Mouse (Mus musculus) C2C12 (cell line): ENCODE results near the gene Glipr1l2. TPM values are rescaled to one million over a fixed set of nuclear protein-coding genes. Genes with fewer than 3 reads are reported as not detected.
"Not testable (repeated sequence)": the region's sequence is repeated elsewhere in the genome, so short reads cannot be mapped to it uniquely, and the experiment has no call there.

Experiments
- H3K27me3 ChIP-seq: one replicate; pipeline ENCODE4 v1.6.1; 2011; ENCODE audit not compliant: control insufficient read depth, insufficient read depth, insufficient read length
- H3K36me3 ChIP-seq: one replicate; pipeline ENCODE4 v1.6.1; 2011; ENCODE audit not compliant: control insufficient read depth, insufficient read depth
- H3K4me3 ChIP-seq: one replicate; pipeline ENCODE4 v1.5.1; 2011; ENCODE audit warnings: mild to moderate bottlenecking, control low read depth; ENCODE audit not compliant: poor library complexity, insufficient read depth, severe bottlenecking
- H3K79me2 ChIP-seq: one replicate; pipeline ENCODE4 v1.6.1; 2011; ENCODE audit not compliant: control insufficient read depth, insufficient read depth
- H3K79me3 ChIP-seq: one replicate; pipeline ENCODE4 v1.6.1; 2011; ENCODE audit warnings: low read depth, control low read depth
- H3ac ChIP-seq: one replicate; pipeline ENCODE3; 2011; ENCODE audit warnings: low read depth; ENCODE audit not compliant: control insufficient read depth, insufficient read length
- CEBPB ChIP-seq: IDR thresholded peaks from one replicate; pipeline ENCODE4 v1.6.1; 2011; ENCODE audit warnings: low read depth, mild to moderate bottlenecking, control low read depth, moderate library complexity
- CTCF ChIP-seq: IDR thresholded peaks from one replicate; pipeline ENCODE4 v1.5.1; 2011; ENCODE audit not compliant: control insufficient read depth, insufficient read depth, insufficient read length
- FOSL1 ChIP-seq: IDR thresholded peaks from one replicate; pipeline ENCODE4 v1.8.0; 2011; ENCODE audit warnings: mild to moderate bottlenecking, low read length; ENCODE audit not compliant: poor library complexity, insufficient read depth, severe bottlenecking
- MAX ChIP-seq: IDR thresholded peaks from one replicate; pipeline ENCODE4 v1.6.1; 2011; ENCODE audit warnings: mild to moderate bottlenecking, control low read depth
- MYOD1 ChIP-seq: IDR thresholded peaks from one replicate; pipeline ENCODE4 v1.6.1; 2011; ENCODE audit warnings: low read depth; ENCODE audit not compliant: control insufficient read depth, insufficient read length
- MYOG ChIP-seq: IDR thresholded peaks from one replicate; pipeline ENCODE4 v1.6.1; 2011; ENCODE audit not compliant: control insufficient read depth, insufficient read length; ENCODE audit errors: extremely low read depth
- USF1 ChIP-seq: IDR thresholded peaks from one replicate; pipeline ENCODE4 v1.6.1; 2011; ENCODE audit warnings: low read depth, mild to moderate bottlenecking, control low read depth, moderate library complexity
- polyA plus RNA-seq: library from polyadenylated mRNA; unstranded; fragments of >200 nt; fragmentation: generic; extraction: Trizol; gene quantifications from one replicate; pipeline ENCODE4 v1.2.1, GENCODE M21; 2012; ENCODE audit warnings: missing spikeins

The Glipr1l2 gene
- polyA plus RNA-seq, 1 experiment = not detected

GRCm38 (mm10) chr10:112080044-112080443, 3.1 kb upstream of the Glipr1l2 start:
- Histone ChIP-seq H3K27me3 (no peaks in the 10 kb centered on the region), H3ac (no peak overlapping the region), H3K79me2 (no peaks in the 10 kb centered on the region), H3K79me3 (no peaks in the 10 kb centered on the region), H3K36me3 (no peaks in the 10 kb centered on the region), H3K4me3 (no peak overlapping the region)
- TF ChIP-seq MAX (no peak), CEBPB (no peak), MYOD1 (no peak)

- not testable (repeated sequence) for H3K36me3 ChIP-seq, H3K79me2 ChIP-seq, H3K4me3 ChIP-seq, H3ac ChIP-seq, H3K27me3 ChIP-seq, H3K79me3 ChIP-seq
Measured at GRCm38 (mm10) chr10:112105785-112106184, 22.6 kb downstream of the Glipr1l2 start.

GRCm38 (mm10) chr10:112110401-112110800, 27.2 kb downstream of the Glipr1l2 start:
- no peak overlapping the region for H3K4me3 ChIP-seq
- TF ChIP-seq CTCF (no peak), MYOG (no peak), MYOD1 (no peak)
- H3K27me3 ChIP-seq = no peaks in the 10 kb centered on the region
- no peaks in the 10 kb centered on the region for H3K79me2 ChIP-seq
- H3ac ChIP-seq = no peak overlapping the region
- no peaks in the 10 kb centered on the region for H3K36me3 ChIP-seq
- H3K79me3 ChIP-seq = no peaks in the 10 kb centered on the region

- H3ac ChIP-seq, H3K36me3 ChIP-seq, H3K4me3 ChIP-seq, H3K27me3 ChIP-seq, H3K79me2 ChIP-seq, H3K79me3 ChIP-seq: not testable (repeated sequence)
Measured at GRCm38 (mm10) chr10:112125090-112125489, 41.9 kb downstream of the Glipr1l2 start.

GRCm38 (mm10) chr10:112127682-112128230, 44.6 kb downstream of the Glipr1l2 start:
- not testable (repeated sequence) for H3ac ChIP-seq, H3K36me3 ChIP-seq, H3K27me3 ChIP-seq, H3K4me3 ChIP-seq, H3K79me3 ChIP-seq, H3K79me2 ChIP-seq

- TF ChIP-seq USF1 (no peak), MYOG (no peak), MYOD1 (no peak), CEBPB (no peak), MAX (no peak), CTCF (no peak), FOSL1 (no peak)
- Histone ChIP-seq H3K36me3 (no peaks in the 10 kb centered on the region), H3K27me3 (no peaks in the 10 kb centered on the region), H3K79me3 (no peaks in the 10 kb centered on the region), H3K4me3 (no peak overlapping the region), H3K79me2 (no peaks in the 10 kb centered on the region), H3ac (no peak overlapping the region)
Measured at GRCm38 (mm10) chr10:112132194-112132593, 49.0 kb downstream of the Glipr1l2 start.

GRCm38 (mm10) chr10:112138050-112138870, 55.1 kb downstream of the Glipr1l2 start:
- Histone ChIP-seq H3K27me3 (no peaks in the 10 kb centered on the region), H3K36me3 (no peaks in the 10 kb centered on the region), H3ac (no peak overlapping the region), H3K4me3 (no peak overlapping the region), H3K79me2 (no peaks in the 10 kb centered on the region), H3K79me3 (no peaks in the 10 kb centered on the region)
- TF ChIP-seq MYOG (no peak), MYOD1 (no peak), USF1 (no peak), MAX (no peak), FOSL1 (no peak), CEBPB (no peak), CTCF (no peak)
